Mouse (Mus musculus) hindbrain, embryonic 12.5 days (tissue): ENCODE measurements around the gene Jmjd1c. TPM values are rescaled to one million over a fixed set of nuclear protein-coding genes. Genes with fewer than 3 reads are reported as not detected.

Experiments
- ATAC-seq: fragments of 200-750 bp; cut with Nextera tagmentation; 2 replicates; pipeline ENCODE4 v1.8.0; 2017; ENCODE audit warnings: moderate TSS enrichment; ENCODE audit not compliant: low FRiP score
- H3K27ac ChIP-seq: fragments of 300-500 bp; sonication (generic); 2 replicates; pipeline ENCODE4 v1.5.1; 2016; ENCODE audit warnings: mild to moderate bottlenecking
- H3K27me3 ChIP-seq: fragments of 300-500 bp; sonication (generic); 2 replicates; pipeline ENCODE4 v1.6.1; 2016; ENCODE audit warnings: mild to moderate bottlenecking
- H3K36me3 ChIP-seq: fragments of 300-500 bp; sonication (generic); 2 replicates; pipeline ENCODE4 v1.6.1; 2016; ENCODE audit warnings: mild to moderate bottlenecking
- H3K4me1 ChIP-seq: fragments of 300-500 bp; sonication (generic); 2 replicates; pipeline ENCODE4 v1.6.1; 2016
- H3K4me2 ChIP-seq: fragments of 300-500 bp; sonication (generic); replicated peaks from 2 replicates; pipeline ENCODE4 v1.6.1; 2016; ENCODE audit warnings: mild to moderate bottlenecking
- H3K4me3 ChIP-seq: fragments of 300-500 bp; sonication (generic); 2 replicates; pipeline ENCODE4 v1.5.1; 2016; ENCODE audit warnings: mild to moderate bottlenecking
- H3K9ac ChIP-seq: fragments of 300-500 bp; sonication (generic); 2 replicates; pipeline ENCODE4 v1.6.1; 2016; ENCODE audit warnings: mild to moderate bottlenecking, moderate library complexity
- H3K9me3 ChIP-seq: fragments of 300-500 bp; sonication (generic); replicated peaks from 2 replicates; pipeline ENCODE4 v1.6.1; 2016; ENCODE audit warnings: mild to moderate bottlenecking
- WGBS: fragments of 180-500 bp; shearing (Covaris S2); methylation state at CpG from one replicate; pipeline ENCODE4 v1.1.7; 2016; 5-methylcytosine and 5-hydroxymethylcytosine counted together
- polyA plus RNA-seq: library from polyadenylated mRNA; unstranded; fragments of >200 nt; fragmentation: Nextera tagmentation; extraction: Ambion mirVana; gene quantifications from 2 replicates; pipeline ENCODE4 v1.2.1, GENCODE M21; 2016

Jmjd1c gene
- polyA plus RNA-seq, 1 experiment from 2014 or later = 60.1 TPM

DNA sequence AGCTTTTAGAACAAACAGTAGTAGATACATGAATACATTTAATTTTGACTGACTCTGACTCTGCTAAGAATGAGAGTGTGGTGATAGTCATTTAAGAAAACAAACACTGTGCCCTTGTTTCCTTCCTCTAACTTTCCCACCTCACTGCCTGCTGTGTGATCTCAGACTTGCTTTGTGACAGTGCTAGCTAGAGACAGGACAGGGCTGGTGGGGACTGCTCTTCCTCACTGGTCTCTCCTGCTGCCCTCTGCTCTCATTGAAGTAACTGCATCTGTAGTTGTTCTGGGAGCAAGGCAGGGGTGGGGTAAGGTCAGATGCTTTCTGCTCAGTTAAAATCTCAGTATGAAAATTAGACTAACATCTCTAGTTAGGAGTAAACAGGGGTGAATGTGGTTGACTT lies 93.1 kb downstream of the Jmjd1c start:
- Histone ChIP-seq H3K36me3 (peaks cover 8% of the 10 kb centered on the region; the same call in 1 of the 2 replicates), H3K27me3 (no peaks in the 10 kb centered on the region), H3K9ac (no peak overlapping the region), H3K4me1 (peaks cover 17% of the 10 kb centered on the region), H3K4me2 (0 out of 2 replicates have a peak overlapping the region, but pooled peaks have one; percentile 5), H3K9me3 (no peaks in the 10 kb centered on the region), H3K27ac (no peak overlapping the region), H3K4me3 (no peak overlapping the region)
- ATAC-seq = no peak

DNA sequence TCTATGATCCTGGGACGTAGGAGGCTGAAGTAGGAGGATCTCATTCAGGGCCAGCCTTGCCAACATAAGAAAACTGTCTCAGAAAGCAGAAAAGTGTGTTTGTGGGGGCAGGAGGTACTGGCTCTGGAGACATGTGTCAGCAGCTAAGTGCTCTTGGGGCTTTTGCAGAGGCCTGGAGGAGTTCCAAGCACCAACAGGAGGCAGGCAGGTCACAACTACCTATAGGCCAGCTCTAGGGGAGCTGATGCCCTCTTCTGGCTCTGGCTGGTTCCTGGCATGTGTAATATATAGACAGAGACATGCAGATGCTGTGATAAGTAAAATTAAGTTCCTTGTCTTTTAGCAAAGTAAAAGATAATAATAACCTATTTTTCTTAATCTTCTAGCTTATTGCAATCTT lies 94.3 kb downstream of the Jmjd1c start:
- H3K27ac ChIP-seq = no peak overlapping the region
- no peaks in the 10 kb centered on the region for H3K9me3 ChIP-seq
- H3K4me2 ChIP-seq = no peak overlapping the region
- H3K4me1 ChIP-seq = peaks cover 17% of the 10 kb centered on the region
- no peak overlapping the region for H3K9ac ChIP-seq
- no peak for ATAC-seq
- 92% methylated on average over 1 of the region's 1 CpGs for WGBS
- H3K27me3 ChIP-seq = no peaks in the 10 kb centered on the region
- peaks cover 8% of the 10 kb centered on the region; the same call in 1 of the 2 replicates for H3K36me3 ChIP-seq
- no peak overlapping the region for H3K4me3 ChIP-seq

DNA sequence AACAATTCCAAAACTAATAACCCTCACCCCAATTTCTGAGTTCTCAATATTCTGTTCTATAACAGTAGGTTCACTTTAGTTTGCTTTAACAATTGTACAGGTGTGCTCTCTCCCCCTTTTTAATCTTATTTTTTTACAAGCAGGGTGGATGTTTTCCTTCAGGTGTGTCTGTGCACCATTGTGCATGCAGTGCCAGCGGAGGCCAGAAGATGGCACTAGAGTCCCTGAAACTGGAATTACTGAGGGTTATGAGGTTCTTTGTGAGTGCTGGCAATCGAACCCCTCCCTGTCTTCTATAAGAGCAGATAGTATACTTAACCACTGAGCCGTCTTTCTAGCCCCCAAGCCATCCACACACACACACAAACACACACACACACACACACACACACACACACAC lies 96.4 kb downstream of the Jmjd1c start:
- no peak overlapping the region for H3K27ac ChIP-seq

DNA sequence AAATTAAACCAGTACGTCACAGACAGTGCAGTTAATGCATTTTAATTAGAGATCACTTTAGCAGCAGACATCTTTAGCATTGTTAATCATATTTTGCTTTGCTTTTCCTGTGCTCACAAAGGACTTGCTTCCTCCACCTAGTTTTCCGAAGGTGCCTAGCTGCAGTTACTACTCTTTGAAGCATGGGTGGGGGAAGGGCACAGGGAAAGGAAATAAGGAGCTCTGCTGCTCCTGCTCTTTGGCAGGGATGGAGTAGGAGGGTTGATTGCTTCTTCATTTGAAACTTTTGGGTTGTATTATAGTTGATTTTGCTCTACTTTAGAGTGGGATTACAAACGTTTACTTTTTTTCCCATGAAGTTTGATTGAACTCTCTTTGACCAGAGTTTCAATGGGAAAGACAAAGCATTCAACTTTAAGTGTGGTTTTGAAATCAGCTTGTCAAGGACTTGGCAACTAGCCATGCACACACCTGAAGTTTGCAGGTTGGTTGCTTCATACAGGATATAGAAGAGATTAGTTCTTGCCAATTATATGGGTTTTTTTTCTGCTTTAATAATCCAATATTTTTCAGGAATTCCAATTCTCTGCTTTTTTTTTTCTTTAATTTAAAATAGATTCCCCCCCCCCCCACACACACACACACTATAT lies 97.2 kb downstream of the Jmjd1c start:
- WGBS = 76% methylated on average over 3 of the region's 3 CpGs

More for the DNA sequence above, 96.4 kb downstream of the Jmjd1c start:
- H3K9ac ChIP-seq = no peak overlapping the region
- peaks cover 8% of the 10 kb centered on the region; the same call in 1 of the 2 replicates for H3K36me3 ChIP-seq
- H3K4me3 ChIP-seq = no peak overlapping the region
- no peaks in the 10 kb centered on the region for H3K9me3 ChIP-seq
- H3K4me2 ChIP-seq = no peak overlapping the region
- no peak for ATAC-seq
- peaks cover 12% of the 10 kb centered on the region for H3K4me1 ChIP-seq
- no peaks in the 10 kb centered on the region for H3K27me3 ChIP-seq
- WGBS = 100% methylated on average over 3 of the region's 3 CpGs

DNA sequence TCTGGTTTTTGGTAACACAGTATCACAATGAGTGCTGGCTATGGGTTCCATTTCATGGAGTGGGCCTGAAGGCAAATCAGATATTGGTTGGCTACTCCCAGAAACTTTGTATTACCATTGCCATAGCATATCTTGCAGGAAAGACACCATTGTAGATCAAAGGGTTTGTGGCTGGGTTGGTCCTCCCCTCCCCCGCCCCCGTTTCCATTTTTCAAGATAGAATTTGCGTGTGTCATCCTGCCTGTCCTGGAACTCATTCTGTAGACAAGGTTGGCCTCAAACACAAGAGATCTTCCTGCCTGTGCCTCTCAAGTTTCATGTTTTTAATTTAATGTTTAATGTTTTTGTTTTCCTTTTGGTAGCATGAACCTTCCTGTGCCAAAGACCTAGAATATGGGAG lies 98.1 kb downstream of the Jmjd1c start:
- WGBS = 83% methylated on average over 3 of the region's 3 CpGs

More for the DNA sequence above, 97.2 kb downstream of the Jmjd1c start:
- Histone ChIP-seq H3K9ac (no peak overlapping the region), H3K9me3 (no peaks in the 10 kb centered on the region), H3K27ac (no peak overlapping the region), H3K4me2 (no peak overlapping the region), H3K4me1 (peaks cover 6% of the 10 kb centered on the region), H3K36me3 (peaks cover 8% of the 10 kb centered on the region; the same call in 1 of the 2 replicates), H3K27me3 (no peaks in the 10 kb centered on the region), H3K4me3 (no peak overlapping the region)
- no peak for ATAC-seq

DNA sequence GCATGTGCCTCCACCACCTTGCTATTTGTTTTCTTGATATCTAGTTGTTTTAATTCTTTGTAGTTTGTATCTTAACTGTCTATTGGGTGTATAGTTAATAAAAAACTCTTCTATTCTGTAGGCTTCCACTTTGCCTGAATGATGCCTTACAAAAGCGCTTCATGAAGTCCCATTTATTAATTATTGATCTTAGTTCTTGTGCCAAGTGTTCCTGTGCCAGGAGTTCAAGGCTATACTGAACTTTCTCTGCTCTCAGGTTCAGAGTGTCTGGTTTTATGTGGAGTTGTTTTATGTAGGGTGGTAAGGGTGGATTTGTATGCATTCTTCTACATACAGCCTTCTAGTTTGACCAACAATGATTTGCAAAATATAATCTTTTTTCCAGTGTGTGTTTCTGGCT lies 99.7 kb downstream of the Jmjd1c start:
- H3K27ac ChIP-seq = no peak overlapping the region
- no peak for ATAC-seq
- H3K4me1 ChIP-seq = peaks cover 2% of the 10 kb centered on the region
- H3K9me3 ChIP-seq = no peaks in the 10 kb centered on the region
- no peak overlapping the region for H3K4me2 ChIP-seq
- H3K27me3 ChIP-seq = no peaks in the 10 kb centered on the region
- no peak overlapping the region for H3K4me3 ChIP-seq
- H3K36me3 ChIP-seq = peaks cover 8% of the 10 kb centered on the region; the same call in 1 of the 2 replicates
- H3K9ac ChIP-seq = no peak overlapping the region
- 100% methylated on average over 1 of the region's 1 CpGs for WGBS

More for the DNA sequence above, 98.1 kb downstream of the Jmjd1c start:
- no peak for ATAC-seq
- Histone ChIP-seq H3K27me3 (no peaks in the 10 kb centered on the region), H3K27ac (no peak overlapping the region), H3K9ac (no peak overlapping the region), H3K9me3 (no peaks in the 10 kb centered on the region), H3K4me3 (no peak overlapping the region), H3K4me1 (peaks cover 2% of the 10 kb centered on the region), H3K36me3 (peaks cover 8% of the 10 kb centered on the region; the same call in 1 of the 2 replicates), H3K4me2 (no peak overlapping the region)

DNA sequence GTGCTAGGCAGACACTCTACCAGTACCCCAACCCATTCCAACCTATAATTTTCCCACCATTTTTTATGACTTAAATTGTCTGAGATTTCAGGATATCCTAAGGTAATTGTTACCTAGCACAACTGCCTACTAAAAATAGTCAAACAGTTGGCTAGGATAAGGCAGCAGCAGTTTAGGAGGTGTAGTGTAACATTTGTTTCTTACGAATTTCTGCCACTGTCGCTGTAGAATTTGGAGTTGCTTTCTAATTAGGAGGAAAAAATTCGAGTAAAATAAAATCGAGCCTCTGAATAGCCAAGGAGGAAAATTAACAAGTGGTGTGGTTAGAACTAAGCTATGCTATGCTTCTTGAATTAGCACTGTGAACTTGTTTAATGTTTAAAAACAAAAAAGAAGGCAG lies 101.3 kb downstream of the Jmjd1c start:
- Histone ChIP-seq H3K4me2 (no peak overlapping the region), H3K27ac (no peak overlapping the region), H3K4me3 (no peak overlapping the region), H3K27me3 (no peaks in the 10 kb centered on the region), H3K9me3 (no peaks in the 10 kb centered on the region), H3K4me1 (peaks cover 7% of the 10 kb centered on the region), H3K36me3 (peaks cover 7% of the 10 kb centered on the region; the same call in 1 of the 2 replicates), H3K9ac (no peak overlapping the region)
- WGBS = 90% methylated on average over 4 of the region's 4 CpGs
- no peak for ATAC-seq

DNA sequence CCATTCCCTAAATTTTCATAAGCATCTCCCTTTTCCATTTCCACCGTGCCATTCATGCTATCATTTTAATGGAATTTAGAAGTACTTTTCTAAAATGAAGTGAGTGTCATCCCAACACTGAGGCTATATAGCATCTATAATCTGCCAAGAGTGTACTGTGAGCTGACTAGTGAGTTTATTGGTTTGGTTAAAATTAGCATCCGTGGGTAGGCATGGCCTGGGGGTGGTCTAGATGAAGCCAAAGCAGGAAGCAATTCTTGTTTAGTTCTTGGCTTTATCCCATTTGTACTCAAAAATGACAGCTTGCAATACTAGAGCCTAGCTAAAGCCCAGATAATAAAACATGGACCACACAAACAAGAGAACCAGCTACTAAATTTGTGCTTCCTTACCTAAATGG lies 101.9 kb downstream of the Jmjd1c start:
- Histone ChIP-seq H3K27me3 (no peaks in the 10 kb centered on the region), H3K36me3 (peaks cover 3% of the 10 kb centered on the region; the same call in 1 of the 2 replicates), H3K9ac (no peak overlapping the region), H3K4me2 (no peak overlapping the region), H3K27ac (no peak overlapping the region), H3K4me1 (peaks cover 7% of the 10 kb centered on the region), H3K4me3 (no peak overlapping the region), H3K9me3 (no peaks in the 10 kb centered on the region)
- WGBS = 86% methylated on average over 2 of the region's 2 CpGs
- ATAC-seq = no peak

DNA sequence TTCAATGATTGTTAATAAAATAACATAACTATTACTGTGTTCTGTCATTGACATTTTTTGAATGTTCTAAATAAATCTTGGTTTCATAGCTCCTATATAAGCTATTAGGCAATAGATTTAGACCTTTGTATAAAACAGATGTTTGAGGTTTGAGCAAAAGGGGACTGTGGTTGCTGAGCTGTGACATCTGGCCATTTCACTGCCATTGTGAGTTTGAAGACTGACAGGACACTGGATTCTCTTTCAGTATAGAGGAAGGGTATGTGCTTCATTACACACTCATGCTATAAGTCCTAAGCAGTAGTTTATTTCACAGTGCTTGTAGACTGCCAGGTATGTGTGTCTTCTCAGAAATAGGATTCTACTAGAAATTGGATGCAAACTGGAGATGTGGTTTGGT lies 105.8 kb downstream of the Jmjd1c start:
- no peak for ATAC-seq

DNA sequence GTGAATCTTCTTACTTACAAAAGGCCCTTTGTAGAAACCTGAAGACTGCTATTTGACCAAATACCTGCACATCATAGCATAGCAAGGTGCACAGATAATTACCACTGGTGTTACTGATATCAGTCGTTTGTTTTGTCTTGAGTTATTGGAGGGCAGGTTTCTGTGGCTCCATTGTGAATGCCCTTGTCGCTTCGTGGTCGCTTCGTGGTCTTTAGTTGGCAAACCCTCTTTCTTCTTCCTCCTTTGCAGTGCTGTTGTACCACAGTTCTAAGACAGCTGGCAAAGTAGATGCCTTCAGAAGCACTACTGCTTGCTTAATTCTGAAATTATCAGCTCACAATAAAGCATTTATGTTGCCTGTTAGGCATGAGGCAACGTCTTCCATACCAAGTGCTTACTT lies 106.5 kb downstream of the Jmjd1c start:
- no peak overlapping the region for H3K4me3 ChIP-seq
- H3K36me3 ChIP-seq = peaks cover 2% of the 10 kb centered on the region; the same call in 1 of the 2 replicates
- no peak overlapping the region for H3K9ac ChIP-seq
- no peak for ATAC-seq
- H3K4me2 ChIP-seq = no peak overlapping the region
- H3K9me3 ChIP-seq = no peaks in the 10 kb centered on the region
- H3K27ac ChIP-seq = no peak overlapping the region
- WGBS = 88% methylated on average over 6 of the region's 6 CpGs
- H3K4me1 ChIP-seq = peaks cover 7% of the 10 kb centered on the region
- no peaks in the 10 kb centered on the region for H3K27me3 ChIP-seq

More for the DNA sequence above, 105.8 kb downstream of the Jmjd1c start:
- no peaks in the 10 kb centered on the region for H3K9me3 ChIP-seq
- H3K4me2 ChIP-seq = no peak overlapping the region
- no peak overlapping the region for H3K27ac ChIP-seq
- peaks cover 7% of the 10 kb centered on the region for H3K4me1 ChIP-seq
- H3K27me3 ChIP-seq = no peaks in the 10 kb centered on the region
- H3K36me3 ChIP-seq = peaks cover 2% of the 10 kb centered on the region; the same call in 1 of the 2 replicates
- H3K9ac ChIP-seq = no peak overlapping the region
- H3K4me3 ChIP-seq = no peak overlapping the region

DNA sequence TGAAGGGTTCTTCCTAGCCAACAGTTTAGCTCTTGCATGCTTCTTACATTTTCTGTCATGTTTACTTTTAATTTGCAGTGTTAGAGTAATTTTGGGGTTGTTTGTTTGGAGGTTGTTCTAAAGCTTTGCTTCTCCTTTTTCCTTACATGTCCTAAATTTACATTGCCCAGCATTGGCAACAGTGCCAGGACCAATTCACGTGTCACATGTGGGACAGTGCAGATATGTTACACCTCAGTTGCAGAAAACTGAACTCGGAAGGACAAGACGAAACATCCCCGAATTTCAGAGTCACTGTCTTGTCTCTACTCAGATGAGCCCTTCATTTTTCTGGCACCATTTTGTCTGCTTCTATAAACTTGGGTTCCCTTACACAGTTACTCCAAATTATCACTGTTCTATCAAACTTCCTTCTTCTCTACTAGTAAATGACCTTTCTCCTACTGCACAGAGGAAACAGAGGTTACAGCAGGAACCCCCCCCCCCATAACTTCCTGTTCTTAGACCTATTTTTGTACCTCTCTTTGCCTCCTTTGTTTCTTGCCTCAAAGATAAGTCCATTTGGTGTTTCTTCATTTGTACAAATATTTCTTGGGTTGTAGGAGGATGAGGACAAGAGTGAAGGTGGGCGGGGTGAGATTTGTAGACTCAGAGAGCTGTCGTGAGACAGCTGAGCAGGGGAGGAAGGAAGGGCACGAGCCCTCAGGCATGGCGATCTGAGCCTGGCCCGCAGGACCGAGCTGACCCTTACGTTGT lies 108.9 kb downstream of the Jmjd1c start:
- H3K36me3 ChIP-seq = peaks cover 2% of the 10 kb centered on the region; the same call in 1 of the 2 replicates
- H3K4me2 ChIP-seq = no peak overlapping the region
- H3K27ac ChIP-seq = no peak overlapping the region
- 89% methylated on average over 11 of the region's 11 CpGs for WGBS
- H3K4me3 ChIP-seq = no peak overlapping the region
- no peak overlapping the region for H3K9ac ChIP-seq
- no peak for ATAC-seq
- H3K27me3 ChIP-seq = no peaks in the 10 kb centered on the region
- H3K4me1 ChIP-seq = peaks cover 7% of the 10 kb centered on the region
- no peaks in the 10 kb centered on the region for H3K9me3 ChIP-seq

DNA sequence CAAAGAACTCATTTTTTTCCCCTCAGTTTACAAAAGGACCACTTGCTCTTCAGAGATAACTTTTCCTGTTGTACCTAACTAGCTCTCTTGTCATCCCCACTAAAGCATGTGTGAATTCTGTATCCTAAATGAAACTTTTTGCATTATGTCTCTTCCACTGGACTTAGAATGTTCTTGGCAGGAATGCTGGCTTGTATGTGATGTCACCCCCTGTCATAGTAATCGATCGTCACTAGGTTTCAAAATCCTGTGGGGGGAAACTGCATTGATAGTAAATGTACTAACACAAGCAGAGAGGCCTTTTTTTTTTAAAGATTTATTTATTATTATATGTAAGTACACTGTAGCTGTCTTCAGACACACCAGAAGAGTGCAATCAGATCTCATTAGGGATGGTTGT lies 112.0 kb downstream of the Jmjd1c start:
- ATAC-seq = no peak
- Histone ChIP-seq H3K36me3 (peaks cover 2% of the 10 kb centered on the region; the same call in 1 of the 2 replicates), H3K4me2 (no peak overlapping the region), H3K4me3 (no peak overlapping the region), H3K27ac (no peak overlapping the region), H3K4me1 (peaks cover 3% of the 10 kb centered on the region; the same call in 1 of the 2 replicates), H3K9ac (no peak overlapping the region), H3K9me3 (no peaks in the 10 kb centered on the region), H3K27me3 (no peaks in the 10 kb centered on the region)
- 91% methylated on average over 2 of the region's 2 CpGs for WGBS
